Comparison of ENCODE assay signal across 9 mouse cellular contexts in the genomic region with DNA sequence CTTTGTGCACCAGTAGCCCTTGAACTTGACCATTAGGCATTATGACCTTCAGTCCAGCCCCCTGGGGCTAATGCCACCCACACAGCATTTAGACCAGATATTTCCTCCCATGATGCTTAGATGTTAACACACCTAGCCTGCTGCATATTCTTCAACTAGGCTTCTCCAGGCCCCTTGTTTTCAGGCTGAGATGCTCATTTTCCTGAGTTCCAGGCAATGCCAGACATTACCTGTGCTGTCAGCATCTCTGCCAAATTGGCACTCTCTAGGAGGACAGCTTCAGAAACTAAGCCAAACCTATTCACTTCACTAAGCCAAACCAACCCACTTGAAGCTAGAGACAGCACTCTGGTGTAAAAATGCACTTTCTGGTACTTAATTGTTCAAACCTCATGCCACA. TPM values are rescaled to one million over a fixed set of nuclear protein-coding genes. Genes with fewer than 3 reads are reported as not detected.
A peak's percentile ranks its signal among the peaks of the same experiment; 100 is the strongest.
DNase-seq lines count a peak whose midpoint lies in the region; ATAC-seq lines count a peak whose summit lies in the region.
"Had no signal": no experiment of that assay in that cellular context is flagged by ENCODE, and none has a peak within 500 bp of the region (broad histone marks: within the 10 kb centered on the region; RNA-seq: fewer than 3 reads in every experiment).

No protein-coding gene starts in this region.

- no peak overlapping the region for H3K27ac ChIP-seq in kidney, embryonic 16.5 days (ENCODE audit: low read length)
- H3K27ac ChIP-seq in embryonic facial prominence, embryonic 12.5 days: no peak overlapping the region
- no peak overlapping the region for H3K27ac ChIP-seq in heart, embryonic 16.5 days (ENCODE audit: low read length)
- H3K27ac ChIP-seq in midbrain, embryonic 13.5 days: no peak overlapping the region

- H3K27me3 ChIP-seq in kidney, embryonic 16.5 days (ENCODE audit: insufficient read depth, low read length): peaks cover 21% of the 10 kb centered on the region
- H3K27me3 ChIP-seq in embryonic facial prominence, embryonic 12.5 days: 0 out of 2 replicates have a peak, but pooled peaks cover 24% of the 10 kb centered on the region
- H3K27me3 ChIP-seq in heart, embryonic 16.5 days (ENCODE audit: control insufficient read depth, insufficient read depth, low read length): peaks cover 6% of the 10 kb centered on the region; the same call in 1 of the 2 replicates
- 0 out of 2 replicates have a peak, but pooled peaks cover 3% of the 10 kb centered on the region for H3K27me3 ChIP-seq in midbrain, embryonic 13.5 days

- no peak for ATAC-seq in kidney, embryonic 16.5 days (ENCODE audit: low FRiP score, low TSS enrichment)
- no peak for ATAC-seq in embryonic facial prominence, embryonic 12.5 days (ENCODE audit: insufficient number of reproducible peaks, insufficient read depth, low FRiP score, low TSS enrichment)
- no peak for ATAC-seq in heart, embryonic 16.5 days (replicated peaks; ENCODE audit: extremely low read depth, insufficient read depth, low FRiP score)
- no peak for ATAC-seq in midbrain, embryonic 13.5 days

- H3K9me3 ChIP-seq in kidney, embryonic 16.5 days (ENCODE audit: low read length): no peaks in the 10 kb centered on the region
- no peaks in the 10 kb centered on the region for H3K9me3 ChIP-seq in embryonic facial prominence, embryonic 12.5 days
- no peaks in the 10 kb centered on the region for H3K9me3 ChIP-seq in heart, embryonic 16.5 days (replicated peaks; ENCODE audit: control insufficient read depth, low read length)
- H3K9me3 ChIP-seq in midbrain, embryonic 13.5 days: no peaks in the 10 kb centered on the region

- DNase-seq in kidney, adult 9 months: no peak
- no peak for DNase-seq in B cell, adult 2 months
- DNase-seq in ovary, postnatal 14 days (ENCODE audit: low spot score): no peak
- no peak for DNase-seq in retina, embryonic 14.5 days (ENCODE audit: low spot score)
- DNase-seq: layer of hippocampus, adult 9-11 months had no signal

- peaks cover 24% of the 10 kb centered on the region for H3K4me1 ChIP-seq in kidney, embryonic 16.5 days (ENCODE audit: insufficient read depth, low read length)
- H3K4me1 ChIP-seq in embryonic facial prominence, embryonic 12.5 days: peaks cover 19% of the 10 kb centered on the region
- peaks cover 14% of the 10 kb centered on the region for H3K4me1 ChIP-seq in heart, embryonic 16.5 days (ENCODE audit: control insufficient read depth, insufficient read depth, low read length)
- H3K4me1 ChIP-seq in midbrain, embryonic 13.5 days (replicated peaks): peaks cover 35% of the 10 kb centered on the region

- peak overlapping the region; percentile 96; the same call in 1 of the 2 replicates for H3K4me2 ChIP-seq in kidney, embryonic 16.5 days (replicated peaks; ENCODE audit: low read depth, low read length)
- H3K4me2 ChIP-seq in embryonic facial prominence, embryonic 12.5 days (replicated peaks): peak overlapping the region; percentile 91
- H3K4me2 ChIP-seq in heart, embryonic 16.5 days (ENCODE audit: low read depth, low read length): peak overlapping the region; percentile 94; the same call in 1 of the 2 replicates
- peak overlapping the region; percentile 81 for H3K4me2 ChIP-seq in midbrain, embryonic 13.5 days (replicated peaks)

- H3K36me3 ChIP-seq in kidney, embryonic 16.5 days (ENCODE audit: insufficient read depth, low read length): no peaks in the 10 kb centered on the region
- no peaks in the 10 kb centered on the region for H3K36me3 ChIP-seq in embryonic facial prominence, embryonic 12.5 days
- no peaks in the 10 kb centered on the region for H3K36me3 ChIP-seq in heart, embryonic 16.5 days (ENCODE audit: control insufficient read depth, insufficient read depth)
- H3K36me3 ChIP-seq in midbrain, embryonic 13.5 days: no peaks in the 10 kb centered on the region

- no peak overlapping the region for H3K9ac ChIP-seq in kidney, embryonic 16.5 days (replicated peaks; ENCODE audit: low read length)
- H3K9ac ChIP-seq in embryonic facial prominence, embryonic 12.5 days: 0 out of 2 replicates have a peak overlapping the region, but pooled peaks have one; percentile 7
- no peak overlapping the region for H3K9ac ChIP-seq in heart, embryonic 16.5 days (ENCODE audit: low read length)
- peak overlapping the region; percentile 83 for H3K9ac ChIP-seq in midbrain, embryonic 13.5 days (replicated peaks)

- 0 out of 2 replicates have a peak overlapping the region, but pooled peaks have one; percentile 78 for H3K4me3 ChIP-seq in kidney, embryonic 16.5 days (ENCODE audit: low read length)
- H3K4me3 ChIP-seq in embryonic facial prominence, embryonic 12.5 days: peak overlapping the region; percentile 58
- H3K4me3 ChIP-seq in heart, embryonic 16.5 days (ENCODE audit: low read length): peak overlapping the region; percentile 84
- H3K4me3 ChIP-seq in midbrain, embryonic 13.5 days (replicated peaks): peak overlapping the region; percentile 65

RNA-seq across cellular contexts. Expression of a gene that starts 1.7 kb away (rescaled TPM):
- 2.5 and 3.5 TPM in 2 replicates for polyA plus RNA-seq in kidney, embryonic 16.5 days (2015; fragmentation: Nextera tagmentation; extraction: Ambion mirVana)
- 8.8 and 9.4 TPM in 2 replicates for polyA plus RNA-seq in embryonic facial prominence, embryonic 12.5 days (2016; fragmentation: Nextera tagmentation; extraction: Ambion mirVana)
- polyA plus RNA-seq in heart, embryonic 16.5 days (2015; fragmentation: Nextera tagmentation; extraction: Ambion mirVana): 2.3 and 4.3 TPM in 2 replicates
- polyA plus RNA-seq in midbrain, embryonic 13.5 days (2015; fragmentation: Nextera tagmentation; extraction: Ambion mirVana): 8.7 and 9.4 TPM in 2 replicates

Comparison
In these comparisons a context has a peak if more than half of its experiments do, and no peak if none do; other contexts are left out.
1. H3K9ac ChIP-seq: peak in embryonic facial prominence, embryonic 12.5 days (single experiment) and midbrain, embryonic 13.5 days (single experiment); none in kidney, embryonic 16.5 days (single experiment) and heart, embryonic 16.5 days (single experiment).
2. Peak in every context shown above with its lines, with median percentiles within 50 percentile points of each other: H3K4me2 ChIP-seq and H3K4me3 ChIP-seq.